In genomic region chr6:146910801-146911200, GRCm38 (mm10) we compare ENCODE assay signal across 22 mouse cellular contexts. TPM values are rescaled to one million over a fixed set of nuclear protein-coding genes. Genes with fewer than 3 reads are reported as not detected.
"Had no signal": no experiment of that assay in that cellular context is flagged by ENCODE, and none has a peak within 500 bp of the region (broad histone marks: within the 10 kb centered on the region; RNA-seq: fewer than 3 reads in every experiment).

No protein-coding gene starts in this region.

- H3K4me3 ChIP-seq: left cerebral cortex, adult 2 months; liver, embryonic 13.5 days had no signal

- DNase-seq: kidney, postnatal 25 days; layer of hippocampus, postnatal 36 days; liver, embryonic 13.5 days; lung, adult 2 months; lung, postnatal 14 days; lung, postnatal 4 days; midbrain, embryonic 14.5 days; thymus, adult 18-20 months; thymus, postnatal 36 days had no signal

- H3K36me3 ChIP-seq: liver, embryonic 13.5 days had no signal

- H3K27ac ChIP-seq: liver, embryonic 13.5 days had no signal

- H3K27me3 ChIP-seq: liver, embryonic 13.5 days had no signal

- H3K9me3 ChIP-seq: liver, embryonic 13.5 days had no signal

RNA-seq across cellular contexts. Expression of gene 1700034J05Rik, which starts 43.4 kb away (rescaled TPM):
- total RNA-seq: layer of hippocampus, adult 8-10 months; layer of hippocampus, postnatal 10 days; layer of hippocampus, postnatal 36 days; left cerebral cortex, adult 2 months; left cerebral cortex, postnatal 10 days; left cerebral cortex, postnatal 36 days; liver, adult 2 months; megakaryocyte progenitor cell, adult 5-6 weeks; megakaryocyte-erythroid progenitor cell, adult 5-6 weeks had no signal
- polyA plus RNA-seq: large intestine, adult 2 months; limb, embryonic 11.5 days; liver, adult 2 months; liver, embryonic 13.5 days; lung, adult 2 months; midbrain, embryonic 14.5 days; small intestine, adult 2 months; spleen, adult 2 months; urinary bladder, adult 2 months had no signal
